Mouse (Mus musculus): Measurements from ENCODE around the gene Lpp.

Gene Lpp

DNA sequence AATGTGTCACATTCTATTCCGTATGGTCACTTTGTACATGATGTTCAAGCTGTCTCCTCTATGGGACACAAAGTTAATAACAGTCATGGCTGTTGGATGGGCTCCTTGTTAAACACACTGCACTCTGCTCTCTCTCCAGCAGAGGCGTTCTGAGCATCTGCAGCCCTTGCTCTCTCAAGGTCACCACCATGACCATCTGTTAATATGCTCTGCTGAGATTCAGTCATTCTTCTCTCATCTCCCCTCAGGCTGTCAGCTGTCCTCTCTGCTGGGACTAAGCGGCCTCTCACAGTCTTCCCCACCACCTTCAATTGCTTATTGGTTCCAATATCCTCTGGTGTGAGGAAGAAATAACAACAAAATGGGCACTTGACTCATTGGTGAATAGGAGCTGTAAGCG is 425.8 kb downstream of the Lpp start:
- peak in 1 of 2 experiments; percentile 8 for DNase-seq

DNA sequence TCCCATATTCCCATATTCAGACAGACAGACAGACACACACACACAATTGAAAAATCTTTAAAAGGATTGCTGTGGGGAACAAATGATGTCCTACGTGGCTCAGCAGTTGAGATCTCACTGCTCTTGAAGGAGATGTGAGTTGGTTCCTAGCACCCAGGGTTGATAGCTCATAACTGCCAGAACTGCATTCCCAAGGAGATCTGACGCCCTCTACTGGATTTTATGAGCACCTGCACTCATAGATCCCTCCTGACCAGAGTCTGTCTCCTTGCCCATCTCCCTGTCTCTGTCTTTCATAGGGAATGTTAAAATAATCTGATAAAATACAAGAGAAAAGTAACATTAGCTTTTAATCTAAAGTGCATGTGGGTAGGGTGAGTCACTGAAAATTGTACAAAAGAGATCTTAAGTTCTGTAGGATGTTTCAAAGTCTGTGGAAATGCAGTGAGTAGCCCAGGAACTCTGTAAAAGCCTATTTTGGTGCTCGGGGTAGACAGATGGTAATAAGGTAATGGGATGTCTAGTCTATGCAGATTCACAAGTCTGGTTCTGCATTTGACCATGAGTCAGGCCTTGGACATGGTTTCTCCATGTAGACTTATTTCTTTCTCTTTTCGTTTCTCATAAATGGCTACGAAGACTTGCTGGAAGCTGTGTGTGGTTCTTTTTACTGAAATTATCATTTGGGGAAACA is 429.0 kb downstream of the Lpp start:
- DNase-seq, result no peak

DNA sequence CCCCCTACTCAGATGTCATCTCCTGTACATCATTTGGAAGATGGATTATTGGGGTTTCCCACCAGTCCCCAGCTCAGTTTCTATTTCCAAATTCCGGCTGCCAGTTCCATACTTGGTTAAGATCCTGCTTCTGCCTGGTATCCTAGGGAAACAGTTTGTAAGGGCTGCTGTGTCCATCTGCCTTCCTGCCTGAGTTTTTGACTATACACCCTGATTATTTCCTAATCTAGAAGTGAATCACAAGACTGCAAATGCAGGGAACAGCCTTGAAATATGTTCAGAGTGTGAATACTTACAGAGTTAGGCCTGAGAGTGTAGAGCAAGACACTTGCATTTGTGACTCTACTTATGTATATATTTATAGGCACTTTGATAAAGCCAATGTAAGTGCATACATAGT is 429.6 kb downstream of the Lpp start:
- DNase-seq, result no peak

DNA sequence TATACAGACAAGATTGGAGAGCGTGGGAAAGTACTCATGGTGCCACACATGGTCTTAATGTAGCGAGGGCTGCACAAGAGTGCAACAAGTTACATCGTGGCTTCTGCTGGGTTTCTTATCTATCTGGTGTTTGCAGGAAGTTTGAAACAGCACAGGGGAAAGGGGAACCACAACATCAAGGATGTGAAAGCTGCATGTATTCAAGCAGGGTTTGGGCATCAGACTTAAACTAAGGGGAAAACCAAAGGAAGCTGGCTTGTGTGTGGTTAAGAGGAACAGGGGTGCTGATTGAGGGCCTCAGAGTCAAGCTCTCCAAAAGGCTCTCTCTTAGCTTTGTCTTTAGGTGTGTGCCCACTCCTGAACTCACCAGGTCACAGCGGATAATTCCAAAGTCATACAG is 433.1 kb downstream of the Lpp start:
- no peak for DNase-seq

DNA sequence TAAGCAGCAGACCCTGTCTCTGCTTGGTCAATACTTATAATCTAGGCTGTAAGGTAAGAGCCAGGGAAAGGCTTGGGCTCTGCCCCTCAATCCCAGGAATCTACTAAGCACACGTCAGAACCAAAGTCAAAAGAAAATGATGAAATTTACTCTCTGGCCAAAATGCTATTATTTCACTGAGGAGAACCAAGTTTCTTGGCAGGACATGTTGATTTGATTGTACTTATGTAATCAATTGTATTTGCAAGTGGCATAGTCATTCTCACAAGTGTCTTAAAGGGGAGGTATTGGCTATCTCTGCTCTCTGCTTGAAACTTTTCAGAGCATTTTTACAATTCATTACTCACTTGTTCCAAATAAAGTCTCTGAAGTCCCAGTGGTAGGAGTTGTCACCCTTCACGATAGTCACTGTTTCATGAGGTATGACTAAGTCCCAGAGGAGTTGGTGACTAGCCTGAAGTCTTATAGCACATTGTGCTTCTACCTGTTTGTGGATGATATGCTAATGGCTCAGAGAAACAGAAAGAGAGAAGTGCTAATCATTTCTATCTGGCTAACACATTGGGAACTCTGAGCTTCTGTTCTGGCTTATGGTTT is 435.0 kb downstream of the Lpp start:
- no peak for DNase-seq

DNA sequence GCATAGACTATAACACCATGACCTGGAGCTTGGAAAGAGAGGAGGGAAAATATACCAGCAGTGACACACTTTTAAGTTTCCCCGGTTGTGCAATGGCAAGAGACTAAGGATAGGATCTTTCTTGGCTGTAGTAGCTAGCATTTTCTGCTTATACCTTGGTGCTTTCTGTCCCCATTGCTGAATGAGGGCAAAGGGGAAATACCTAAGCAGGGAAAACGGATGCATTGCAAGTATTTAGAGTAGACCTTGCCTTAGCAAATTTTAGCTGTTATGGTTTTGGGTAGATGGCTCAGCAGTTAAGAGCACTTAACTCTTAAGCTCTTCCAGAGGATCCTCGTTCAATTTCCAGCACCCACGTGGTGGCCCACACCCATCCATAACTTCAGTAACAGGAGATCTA is 436.6 kb downstream of the Lpp start:
- DNase-seq, result no peak

DNA sequence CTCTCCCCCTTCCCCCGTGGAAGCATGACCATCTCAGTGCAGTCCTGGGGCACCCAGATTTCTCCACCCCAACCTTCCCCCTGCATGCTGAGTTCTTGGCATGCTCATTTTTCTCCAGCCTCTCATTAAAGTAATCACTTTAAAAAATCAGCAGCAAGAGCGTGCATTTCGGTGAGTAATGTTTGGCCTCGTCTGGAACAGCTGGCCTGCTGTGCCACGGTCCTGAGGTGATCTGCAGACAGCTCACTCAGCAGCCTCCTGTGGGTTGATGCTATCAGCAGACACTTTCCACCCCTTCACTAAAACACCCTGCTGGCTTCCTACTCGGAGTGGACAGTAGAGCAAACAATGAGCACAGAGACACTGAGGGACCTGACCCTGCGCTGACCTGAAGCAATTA is 437.6 kb downstream of the Lpp start:
- no peak for DNase-seq

DNA sequence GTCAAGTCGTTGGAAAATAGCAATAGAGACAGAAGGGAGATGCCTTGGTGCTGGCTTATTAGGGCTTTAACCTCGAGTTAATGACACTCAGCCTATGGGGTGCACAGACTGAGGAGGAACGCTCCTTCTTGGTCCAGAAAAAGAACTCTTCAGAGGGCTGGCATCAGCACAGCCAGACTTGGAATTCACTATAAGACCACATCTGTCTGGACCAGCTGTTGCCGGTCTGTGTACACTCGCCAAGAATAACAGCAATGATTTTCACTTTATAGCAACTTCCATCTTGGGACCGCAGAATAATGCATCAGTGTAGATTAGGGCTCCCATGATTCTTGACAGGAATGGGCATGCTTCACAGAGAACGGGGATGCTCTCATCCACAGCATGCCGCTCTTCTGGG is 439.9 kb downstream of the Lpp start:
- DNase-seq, result no peak

DNA sequence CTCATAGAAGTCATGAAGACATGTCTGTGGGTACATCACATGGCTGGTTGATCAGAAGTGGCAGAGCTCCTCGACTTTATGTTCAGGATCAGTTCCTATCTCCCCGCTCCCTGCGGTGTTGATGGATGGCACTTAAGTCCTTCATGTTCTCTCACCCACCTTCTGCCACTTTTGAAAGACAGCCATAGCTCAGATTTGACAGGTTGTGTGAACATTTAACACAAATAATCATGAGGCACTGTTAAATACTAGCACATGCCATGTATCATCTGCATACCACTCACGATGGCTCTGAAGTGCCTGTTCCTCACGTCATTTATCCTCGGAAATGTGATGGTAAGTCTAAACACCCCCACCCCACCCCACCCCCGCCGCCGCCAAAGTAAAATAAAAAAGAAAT is 441.2 kb downstream of the Lpp start:
- no peak for DNase-seq

DNA sequence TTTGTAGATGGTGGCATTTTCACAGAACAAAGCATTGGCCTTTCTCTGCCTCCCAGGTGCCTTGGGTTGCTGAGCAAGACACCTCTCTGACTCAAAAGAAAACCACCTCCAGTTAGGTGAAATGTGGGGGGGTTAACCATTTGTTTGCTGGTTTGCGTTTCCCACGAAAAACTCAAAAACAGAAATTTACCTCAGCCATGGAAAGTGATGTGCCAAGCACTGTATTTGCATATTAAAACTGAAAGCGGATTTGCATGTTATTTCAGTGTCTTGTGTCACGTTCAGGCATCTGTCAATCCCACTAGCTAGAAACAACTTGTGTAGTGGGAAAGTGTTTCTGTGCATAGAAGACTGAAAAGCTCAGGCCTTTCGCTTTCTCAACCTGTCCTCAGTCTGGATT is 443.2 kb downstream of the Lpp start:
- DNase-seq, result no peak

DNA sequence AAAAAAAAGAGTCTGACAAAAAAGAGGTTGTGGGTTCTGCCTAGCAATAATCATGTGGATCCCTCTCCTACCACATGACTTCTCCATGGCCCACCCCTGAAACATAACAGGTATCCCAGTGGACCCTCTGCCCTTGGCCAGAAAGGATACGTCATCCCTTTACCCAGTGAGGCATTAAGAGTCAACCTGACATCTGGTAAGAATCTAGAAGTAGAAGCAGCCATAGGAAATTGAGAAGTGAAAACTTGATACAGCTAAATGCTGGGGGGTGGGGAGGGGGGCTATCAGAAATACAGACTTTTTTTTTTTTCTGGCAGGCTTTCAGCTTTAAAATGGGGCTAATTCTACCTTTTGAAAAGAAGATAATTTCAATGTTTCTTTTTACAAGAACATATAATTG is 445.7 kb downstream of the Lpp start:
- no peak for DNase-seq

DNA sequence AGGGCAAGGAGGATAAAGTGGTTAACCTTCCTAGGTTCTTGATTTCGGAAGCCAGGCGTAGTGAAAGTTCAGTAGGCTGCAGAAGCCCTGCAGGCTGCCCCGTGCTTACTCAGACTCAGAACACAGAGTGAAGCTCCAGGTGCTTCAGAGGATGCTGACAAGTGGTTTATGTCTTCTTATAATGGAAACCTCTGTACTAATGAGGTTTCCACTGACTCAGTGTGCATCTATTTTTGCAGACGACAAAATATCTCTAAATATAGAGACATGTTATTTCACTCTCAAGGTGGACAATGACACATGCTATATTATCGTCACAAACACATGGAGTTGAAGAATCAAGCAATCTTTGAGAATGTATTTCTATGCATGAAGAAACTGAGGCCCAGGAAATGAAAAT is 446.8 kb downstream of the Lpp start:
- DNase-seq, result no peak

DNA sequence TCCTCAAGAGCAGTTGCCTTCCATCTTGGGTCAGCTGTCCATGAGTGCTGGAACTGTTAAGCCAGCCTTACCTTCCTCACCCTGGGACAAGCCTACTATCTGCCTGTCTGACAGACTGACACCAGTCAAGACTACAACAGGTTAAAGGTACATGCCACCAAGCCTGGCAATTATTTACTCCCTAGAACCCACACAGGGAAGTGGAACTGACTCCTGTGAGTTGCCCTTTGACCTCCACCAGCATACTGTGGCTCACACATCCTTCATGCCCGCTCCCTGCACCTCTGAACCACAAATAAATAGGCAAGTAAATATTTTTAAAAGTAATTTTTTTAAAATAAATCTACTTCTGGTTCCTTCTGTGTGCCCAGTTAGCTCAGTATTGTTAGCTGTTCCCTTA is 452.8 kb downstream of the Lpp start:
- peak; percentile 59 to 72 for DNase-seq

DNA sequence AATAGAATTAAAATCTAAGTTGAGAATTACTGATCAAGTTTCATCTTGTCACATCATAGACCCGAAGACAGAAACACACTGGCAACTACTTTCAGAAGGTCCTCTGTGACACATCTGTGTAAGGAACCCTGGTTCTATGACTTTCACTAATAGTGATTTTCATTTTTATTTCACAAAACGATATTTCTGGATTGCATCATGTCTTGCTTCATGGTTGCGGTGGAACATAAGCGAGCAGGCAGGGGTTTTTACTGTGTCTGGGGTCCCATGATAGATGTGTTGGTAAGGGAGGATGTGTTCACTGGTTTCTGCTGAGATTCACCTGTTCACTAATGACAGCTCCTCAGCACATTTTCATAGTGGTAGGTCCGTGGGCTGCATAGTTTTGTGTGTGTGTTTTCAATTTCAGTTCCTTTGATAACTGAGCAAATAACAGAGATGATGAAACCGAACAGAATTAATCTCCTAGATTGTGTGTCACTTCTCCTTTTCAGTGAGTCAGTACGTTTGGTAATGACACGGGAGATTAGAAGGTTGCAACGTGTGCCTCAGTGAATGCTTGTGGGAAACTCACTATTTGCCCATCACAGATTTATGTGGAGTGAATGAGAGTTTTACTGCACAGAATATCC is 466.3 kb downstream of the Lpp start:
- DNase-seq, result no peak

DNA sequence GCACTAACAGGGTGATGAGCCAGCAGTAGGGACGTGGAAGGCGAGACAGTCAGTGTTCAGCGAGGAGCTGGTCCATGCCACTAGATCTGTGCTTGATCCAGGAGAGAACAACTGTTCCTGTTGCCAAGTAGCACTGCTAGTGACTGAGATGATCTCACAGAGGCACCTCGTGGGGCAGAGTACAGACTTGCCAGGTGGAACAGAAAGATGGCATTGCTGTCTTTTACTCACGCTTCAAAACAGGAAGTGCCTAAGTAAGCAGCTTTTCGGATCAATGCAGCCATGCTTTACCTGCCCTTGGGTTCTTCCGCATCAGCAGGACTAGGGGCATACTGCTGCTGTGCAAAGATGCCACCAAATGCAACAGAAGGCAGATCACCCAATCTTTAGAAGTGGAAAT is 467.1 kb downstream of the Lpp start:
- no peak for DNase-seq

DNA sequence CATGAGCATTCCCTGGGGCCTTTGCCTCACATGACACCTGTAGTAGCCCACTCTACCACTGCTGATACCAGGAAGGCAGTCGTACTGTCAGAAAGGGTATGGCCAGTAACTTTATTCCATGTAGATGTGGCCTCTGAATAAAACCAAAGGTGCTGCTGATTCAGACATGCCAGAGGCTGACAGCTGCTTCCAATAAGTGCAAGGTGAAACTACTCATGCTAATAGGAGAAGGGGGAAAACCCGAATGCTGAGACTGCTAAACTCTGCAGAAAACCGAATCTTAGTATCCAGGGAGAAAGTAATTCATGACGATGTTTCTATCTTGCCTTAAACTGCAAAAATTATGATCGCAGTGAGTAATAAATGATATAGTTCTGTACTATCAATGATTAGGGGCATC is 468.1 kb downstream of the Lpp start:
- DNase-seq, result no peak

DNA sequence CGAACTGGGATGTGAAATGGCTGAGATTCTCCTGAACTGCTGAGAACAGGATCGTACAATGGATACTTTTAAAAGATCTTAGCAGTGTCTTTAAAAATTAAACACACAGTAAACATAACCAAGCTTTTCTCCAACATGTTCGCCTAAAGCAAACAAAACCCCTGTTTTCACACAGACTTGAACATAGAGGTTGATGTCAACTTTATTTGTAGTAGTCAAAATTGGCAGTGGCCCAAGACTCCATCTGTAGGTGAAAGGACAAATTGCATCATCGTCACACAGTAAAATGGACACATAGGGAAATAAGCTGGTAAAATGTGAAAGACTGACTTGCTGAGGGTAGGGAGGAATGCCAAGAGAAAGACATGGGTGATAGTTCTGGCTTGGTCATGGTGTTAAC is 480.9 kb downstream of the Lpp start:
- DNase-seq, result peak; percentile 56 to 75

DNA sequence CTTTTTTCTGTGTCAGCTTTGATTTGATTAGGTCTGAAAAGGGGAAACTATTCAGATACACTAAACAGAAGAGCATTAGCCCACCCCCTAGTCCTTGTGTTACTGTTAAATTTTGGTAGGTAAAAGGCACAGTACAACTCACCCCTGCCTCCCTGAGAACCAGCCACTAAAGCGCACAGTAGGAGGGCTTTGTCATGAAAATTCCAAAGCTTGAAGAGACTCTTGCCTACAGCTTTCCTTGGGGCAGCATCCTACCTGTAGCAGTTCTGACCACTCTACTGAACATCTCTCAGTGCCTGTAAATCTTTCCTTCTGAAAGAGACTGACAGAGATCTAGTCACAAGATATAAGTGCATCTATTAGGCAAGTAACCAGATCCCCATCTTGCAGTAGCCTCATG is 482.4 kb downstream of the Lpp start:
- no peak for DNase-seq

DNA sequence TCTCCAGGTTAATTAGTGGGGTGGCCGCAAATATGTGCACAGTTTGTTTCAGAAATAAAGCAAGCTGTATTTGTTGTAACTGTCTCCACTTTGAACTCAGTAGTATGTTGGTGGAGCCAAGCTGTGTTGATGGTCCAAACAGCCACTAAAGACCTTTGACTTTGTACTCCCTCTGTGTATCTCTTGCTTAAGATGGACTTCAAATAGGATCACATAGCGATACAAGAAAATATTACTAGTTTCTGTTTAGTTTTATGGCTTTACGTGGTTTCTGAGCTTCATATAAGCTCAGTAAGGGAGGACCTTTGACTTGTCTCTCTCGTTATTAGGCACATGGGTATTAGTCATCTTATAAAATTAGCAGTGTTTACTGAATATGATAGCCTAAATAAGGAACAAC is 485.7 kb downstream of the Lpp start:
- DNase-seq, result no peak

DNA sequence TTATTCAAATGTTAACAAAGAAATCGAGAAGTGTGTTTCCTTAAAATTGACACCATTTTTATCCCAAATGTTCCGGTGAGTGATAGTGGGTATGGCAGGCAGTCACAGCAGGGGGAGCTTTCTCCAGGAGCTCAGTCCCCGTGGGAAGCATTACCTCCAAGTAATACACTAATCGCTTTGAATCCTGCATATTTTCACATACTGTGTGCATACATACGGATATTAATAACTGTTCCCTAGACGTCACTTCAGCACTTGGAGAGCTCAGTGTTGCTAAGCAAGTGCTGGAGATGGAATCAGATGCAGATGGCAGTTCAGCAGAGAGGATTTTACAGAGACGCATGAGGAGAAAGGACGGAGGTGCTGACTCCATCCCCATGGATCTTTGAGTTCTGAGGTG is 487.4 kb downstream of the Lpp start:
- DNase-seq, result no peak

DNA sequence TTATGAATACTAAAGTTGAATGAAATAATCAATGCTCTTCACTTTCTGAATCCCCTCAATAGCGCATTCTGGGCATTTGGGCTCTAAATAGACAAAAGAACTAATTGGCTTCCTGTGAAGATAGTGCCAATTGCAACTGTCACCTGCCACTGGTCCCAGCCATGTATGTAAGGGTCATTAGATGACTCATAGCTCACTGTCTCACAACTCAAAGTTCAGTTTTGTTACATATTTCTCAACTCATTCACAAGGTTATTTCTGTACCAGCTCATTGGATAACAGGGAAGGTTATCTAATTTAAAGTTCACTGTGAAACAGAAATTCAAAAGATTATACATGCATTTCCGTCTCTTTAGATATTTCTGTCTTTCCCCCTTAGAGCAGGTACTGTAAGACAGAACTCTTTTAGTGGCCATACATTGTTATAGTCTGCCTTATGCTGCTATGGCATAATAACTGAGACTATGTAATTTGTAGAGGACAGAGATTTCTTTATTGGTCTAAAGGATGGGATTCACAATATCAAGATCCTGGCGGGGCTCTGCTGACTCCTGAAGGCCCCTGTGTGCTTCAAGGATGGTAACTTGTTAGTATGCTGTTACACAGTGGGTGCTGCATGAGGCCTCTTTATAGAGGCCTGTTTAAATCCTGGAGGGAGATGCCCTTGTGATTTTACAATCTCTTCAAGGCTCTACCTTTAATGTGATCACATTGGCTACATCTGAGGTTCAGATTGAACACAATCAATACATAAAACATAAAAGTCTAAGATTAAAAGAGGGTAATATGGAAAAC is 488.9 kb downstream of the Lpp start:
- no peak for DNase-seq

DNA sequence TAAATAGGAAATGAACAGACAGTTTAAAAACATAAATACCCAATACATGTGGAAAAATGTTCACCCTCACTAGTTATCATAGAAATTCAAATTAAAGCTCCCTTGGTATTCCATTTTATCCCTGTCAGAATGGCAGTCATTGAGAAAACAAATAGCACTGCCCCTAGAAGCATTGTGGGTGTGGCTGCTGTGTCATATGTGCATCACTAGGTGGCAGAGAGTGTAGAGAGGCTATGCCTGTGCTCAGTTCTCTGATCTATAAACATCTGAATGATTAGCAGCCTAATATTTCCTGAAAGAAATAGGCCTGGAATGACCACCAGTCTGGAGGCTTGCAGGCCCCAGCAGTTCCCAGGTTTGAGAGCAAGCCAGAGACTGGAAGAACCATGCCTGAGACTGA is 490.7 kb downstream of the Lpp start:
- DNase-seq, result no peak

DNA sequence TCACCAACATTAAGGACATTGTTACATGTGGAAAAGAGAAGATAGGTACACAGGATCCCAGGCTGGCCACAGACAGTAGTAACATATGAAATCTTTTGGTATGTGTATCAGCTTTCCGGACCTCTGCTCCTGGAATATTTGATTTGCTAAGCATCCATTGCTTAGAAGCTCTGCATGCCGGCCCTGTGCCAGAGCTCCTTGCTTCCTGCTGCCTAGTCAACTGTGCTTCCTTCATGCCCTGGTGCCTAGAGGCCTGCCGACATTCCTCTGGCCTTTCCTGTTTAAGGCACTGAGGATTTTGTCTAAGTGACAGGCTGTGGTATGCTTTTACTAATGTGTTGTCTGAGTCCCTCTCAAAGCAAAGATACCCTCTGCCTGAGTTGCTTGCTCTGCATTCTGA is 493.0 kb downstream of the Lpp start:
- peak; percentile 75 to 83 for DNase-seq

DNA sequence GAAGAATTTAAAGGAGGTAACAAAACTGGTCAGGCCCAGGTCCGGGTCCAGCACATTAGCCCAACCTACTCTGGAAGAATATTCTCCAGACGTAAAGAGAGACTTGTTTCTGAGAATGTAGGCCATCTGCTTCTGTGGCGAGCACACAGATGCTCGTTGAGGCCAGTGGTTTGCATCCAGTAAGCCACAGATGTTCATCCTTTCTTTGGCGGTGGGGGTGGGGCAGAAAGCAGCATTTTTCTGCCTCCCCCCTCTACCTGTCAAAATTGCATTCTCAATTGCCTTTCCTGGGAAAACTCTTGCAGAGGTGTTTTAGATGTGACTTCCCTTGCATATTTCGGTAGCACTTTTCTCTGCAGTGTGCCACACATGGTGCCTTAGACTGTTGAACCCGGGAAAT is 493.6 kb downstream of the Lpp start:
- DNase-seq, result no peak
